Mouse (Mus musculus): Measurements from ENCODE around the gene Ugt2b38.
"Not testable (repeated sequence)": the region's sequence is repeated elsewhere in the genome, so short reads cannot be mapped to it uniquely, and the experiment has no call there.

The Ugt2b38 gene

GRCm38 (mm10) chr5:87424041-87424440, at the start of gene Ugt2b38:
Gene Ugt2b38 (minus strand): TSS chr5:87424203.
- not testable (repeated sequence) for DNase-seq (ENCODE audit: low spot score)

- no peak for DNase-seq (ENCODE audit: low spot score)
Measured at GRCm38 (mm10) chr5:87458810-87459209, 34.8 kb upstream of the Ugt2b38 start.

GRCm38 (mm10) chr5:87457701-87458100, 33.7 kb upstream of the Ugt2b38 start:
- DNase-seq (ENCODE audit: low spot score), result no peak

DNA sequence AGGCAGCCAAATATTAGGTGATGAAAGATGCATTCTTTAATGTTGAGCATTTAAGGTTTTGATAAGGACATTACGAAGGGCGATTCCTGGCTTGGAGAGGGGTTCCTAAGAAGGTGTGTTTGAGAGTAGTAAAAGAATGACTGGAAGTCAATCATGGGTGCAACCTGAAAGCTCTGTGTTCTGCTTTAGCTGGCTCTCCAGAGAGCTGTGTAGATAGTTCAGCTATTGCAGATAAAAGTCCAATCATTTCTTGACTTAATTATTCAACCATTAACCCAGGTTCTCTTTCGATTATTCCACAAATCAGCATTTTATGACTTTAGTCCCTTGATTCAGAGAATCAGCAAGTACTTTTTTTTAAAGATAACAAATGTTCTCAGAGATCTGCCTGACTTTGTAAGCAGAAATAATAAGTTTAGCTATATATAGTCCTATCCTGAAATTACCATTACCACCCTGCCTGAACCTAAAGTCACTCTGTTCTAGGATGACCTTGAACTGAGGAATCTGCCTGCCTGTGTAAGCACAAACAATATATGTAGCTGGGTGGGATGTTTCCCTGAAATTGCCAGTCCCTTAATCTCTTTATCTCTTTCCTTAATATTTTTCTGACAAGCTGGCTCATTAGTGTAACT, 32.3 kb upstream of the Ugt2b38 start:
- no peak for DNase-seq (ENCODE audit: low spot score)

DNA sequence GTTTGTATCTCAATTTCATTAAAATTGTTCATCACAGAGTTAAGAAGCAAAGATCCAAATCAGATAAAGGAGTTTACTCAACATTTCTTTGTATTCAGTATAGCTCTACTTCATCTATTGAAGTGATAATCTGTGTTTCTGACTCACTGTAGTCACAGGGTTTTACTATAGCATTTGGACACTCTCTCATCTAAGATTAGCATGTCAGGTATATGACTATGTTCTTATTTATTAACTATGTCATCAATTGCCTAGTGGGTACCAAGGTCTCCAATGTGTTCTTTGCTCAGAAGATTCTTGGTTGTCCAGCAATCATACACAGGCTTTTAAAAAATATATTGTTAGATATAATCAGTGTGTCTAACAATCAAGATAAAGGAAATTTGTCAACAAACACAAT, 31.5 kb upstream of the Ugt2b38 start:
- no peak for DNase-seq (ENCODE audit: low spot score)

DNA sequence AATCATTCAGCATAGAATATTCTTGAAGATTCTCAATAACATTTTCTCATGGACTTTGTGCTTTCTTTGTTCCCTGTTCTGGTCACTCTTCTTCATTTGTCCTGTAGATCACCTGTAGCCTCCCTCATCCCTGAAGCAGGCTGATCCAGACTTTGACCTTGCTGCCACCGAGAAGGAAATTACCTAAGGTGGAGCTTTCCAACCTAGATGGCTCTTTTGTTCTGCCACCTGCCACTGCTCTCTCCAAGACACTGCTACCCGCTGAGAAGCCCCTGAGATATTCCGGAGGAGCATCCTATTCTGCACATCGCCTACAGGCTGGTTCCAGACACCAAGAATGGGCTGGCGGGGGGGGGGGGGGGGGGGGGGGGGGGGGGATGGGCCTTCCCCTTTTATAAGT, 28.5 kb upstream of the Ugt2b38 start:
- not testable (repeated sequence) for DNase-seq (ENCODE audit: low spot score)

DNA sequence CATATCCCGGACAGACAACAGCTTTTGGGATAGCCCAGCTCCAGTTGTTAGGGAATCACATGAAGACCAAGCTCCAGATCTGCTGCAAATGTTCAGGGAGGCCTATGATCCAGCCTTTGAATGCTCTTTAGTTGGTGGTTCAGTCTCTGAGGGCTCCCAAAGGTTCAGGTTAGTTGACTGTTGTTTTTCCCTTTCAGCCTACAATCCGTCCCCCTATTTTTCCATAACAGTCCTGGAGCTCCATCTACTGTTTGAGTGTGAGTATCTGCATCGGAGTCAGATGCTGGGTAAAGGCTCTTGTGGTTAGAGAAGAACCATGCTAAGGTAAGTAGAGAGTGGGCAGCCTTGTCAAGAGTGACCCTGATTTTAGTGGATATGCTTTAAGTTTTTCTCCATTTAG, 12.3 kb upstream of the Ugt2b38 start:
- DNase-seq (ENCODE audit: low spot score), result no peak

DNA sequence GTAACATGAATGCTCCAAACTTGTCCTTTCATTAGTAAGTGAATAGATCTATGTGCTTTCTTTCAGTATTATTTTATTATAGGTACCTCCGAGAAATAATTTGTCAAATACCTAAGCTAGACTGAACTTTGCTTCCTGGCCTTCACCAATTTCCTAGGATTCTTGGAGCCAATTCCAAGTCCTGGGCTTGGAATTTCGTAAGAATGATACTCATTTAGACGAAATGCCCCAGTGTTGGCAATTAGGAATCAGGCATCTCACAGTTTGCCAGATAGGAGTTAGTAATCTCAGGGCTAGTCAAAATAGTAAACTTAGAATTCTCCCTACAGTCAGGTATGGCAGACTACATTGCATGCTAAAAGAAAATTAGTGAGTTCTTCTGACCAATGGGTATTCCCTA, 1.7 kb upstream of the Ugt2b38 start:
- no peak for DNase-seq (ENCODE audit: low spot score)

DNA sequence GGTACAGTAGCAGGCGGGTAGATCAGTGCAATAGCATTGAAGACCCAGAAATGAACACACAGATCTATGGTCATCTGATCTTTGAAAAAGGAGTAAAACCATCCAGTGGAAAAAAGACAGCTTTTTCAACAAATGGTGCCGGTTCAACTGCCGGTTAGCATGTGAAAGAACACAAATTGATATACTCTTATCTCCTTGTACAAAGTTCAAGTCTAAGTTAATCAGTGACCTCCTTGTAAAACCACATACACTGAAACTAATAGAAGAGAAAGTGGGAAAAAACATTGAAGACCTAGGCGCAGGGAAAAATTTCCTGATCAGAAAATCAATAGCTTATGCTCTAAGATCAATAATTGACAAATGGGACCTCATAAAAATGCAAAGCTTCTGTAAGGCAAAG, 27.0 kb downstream of the Ugt2b38 start:
- no peak for DNase-seq (ENCODE audit: low spot score)

- DNase-seq (ENCODE audit: low spot score), result no peak
Measured at GRCm38 (mm10) chr5:87390818-87391217, 33.2 kb downstream of the Ugt2b38 start.

GRCm38 (mm10) chr5:87380234-87380633, 43.8 kb downstream of the Ugt2b38 start:
- no peak for DNase-seq (ENCODE audit: low spot score)

GRCm38 (mm10) chr5:87379825-87380224, 44.2 kb downstream of the Ugt2b38 start:
- no peak for DNase-seq (ENCODE audit: low spot score)

- no peak for DNase-seq (ENCODE audit: low spot score)
Measured at GRCm38 (mm10) chr5:87375874-87376383, 48.1 kb downstream of the Ugt2b38 start.

- DNase-seq (ENCODE audit: low spot score), result no peak
Measured at GRCm38 (mm10) chr5:87373502-87373863, 50.5 kb downstream of the Ugt2b38 start.

- not testable (repeated sequence) for DNase-seq (ENCODE audit: low spot score)
Measured at GRCm38 (mm10) chr5:87372788-87373501, 51.1 kb downstream of the Ugt2b38 start.

Measured in testis, postnatal 10 days (tissue).